1 mouse cellular context compared by ENCODE assay signal in the genomic region with DNA sequence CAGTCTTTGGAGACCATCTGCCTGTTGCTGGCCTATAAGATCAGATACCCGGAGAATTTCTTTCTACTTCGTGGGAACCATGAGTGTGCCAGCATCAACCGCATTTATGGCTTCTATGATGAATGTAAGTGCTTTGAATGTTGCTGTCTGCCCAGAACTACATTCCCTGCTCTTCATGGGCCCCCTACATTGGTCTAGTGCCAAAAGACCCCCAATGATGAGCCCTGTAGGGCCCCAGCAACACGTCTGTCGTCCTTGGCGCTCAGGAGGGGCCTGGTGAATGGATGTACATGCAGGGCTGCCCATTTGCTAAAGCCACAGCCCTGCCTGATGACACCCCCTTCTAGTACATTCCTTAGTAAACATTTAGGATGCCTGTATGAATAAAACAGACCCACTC.
TF ChIP-seq lines count a peak whose summit lies in the region.

No protein-coding gene starts in this region.

TF ChIP-seq in MEL, 35 proteins besides CTCF, POLR2A, EP300 and RAD21:
- no peak for TF ChIP-seq NRF1 (IDR thresholded peaks at IDR 0.05; ENCODE audit: insufficient read depth, low read depth, low read length, poor library complexity, severe bottlenecking)
- TF ChIP-seq RCOR1 (IDR thresholded peaks at IDR 0.05; ENCODE audit: low read depth, low read length) = no peak
- TF ChIP-seq USF1 (IDR thresholded peaks at IDR 0.05; ENCODE audit: low read depth, low read length) = no peak
- TF ChIP-seq BHLHE40 (IDR thresholded peaks at IDR 0.05; ENCODE audit: borderline replicate concordance, low read depth, low read length) = no peak
- TF ChIP-seq NELFE (IDR thresholded peaks at IDR 0.05; ENCODE audit: low read depth, low read length) = no peak
- no peak for TF ChIP-seq ZKSCAN1 (IDR thresholded peaks at IDR 0.05; ENCODE audit: low read depth, low read length)
- no peak for TF ChIP-seq HCFC1 (IDR thresholded peaks at IDR 0.05; ENCODE audit: low read depth, low read length)
